Mouse (Mus musculus): ENCODE measurements around the gene Rab19.

GRCm38 (mm10) chr6:39403136-39403535 is 22.2 kb downstream of the Rab19 start:
- TF ChIP-seq POLR2AphosphoS2 (IDR thresholded peaks at IDR 0.05; ENCODE audit: low read length) (no peak), MAFK (IDR thresholded peaks at IDR 0.05; ENCODE audit: borderline replicate concordance, low read depth, low read length) (no peak), POLR2A (IDR thresholded peaks at IDR 0.05; ENCODE audit: control insufficient read depth in 1 of 2, insufficient read depth in 1 of 2, low read depth in 1 of 2, low read length in 2 of 2, poor library complexity in 1 of 2) (no peak)

Data from MEL (cell line).